Mouse (Mus musculus) effector memory CD4-positive, alpha-beta T cell, adult 7 months (primary cell): Measurements from ENCODE around the gene 4632433K11Rik. TPM values are rescaled to one million over a fixed set of nuclear protein-coding genes. Genes with fewer than 3 reads are reported as not detected.

ENCODE experiments used
- polyA plus RNA-seq: library from polyadenylated mRNA; unstranded; fragments of 100-300 nt; shearing (Covaris generic); gene quantifications from one replicate; pipeline ENCODE4 v1.2.1, GENCODE M21; 2017

The 4632433K11Rik gene
- polyA plus RNA-seq, result 0.62 TPM

GRCm38 (mm10) chr7:5033818-5034217 is at the start of gene 4632433K11Rik:
4632433K11Rik (plus strand) TSS chr7:5034118.

DNA sequence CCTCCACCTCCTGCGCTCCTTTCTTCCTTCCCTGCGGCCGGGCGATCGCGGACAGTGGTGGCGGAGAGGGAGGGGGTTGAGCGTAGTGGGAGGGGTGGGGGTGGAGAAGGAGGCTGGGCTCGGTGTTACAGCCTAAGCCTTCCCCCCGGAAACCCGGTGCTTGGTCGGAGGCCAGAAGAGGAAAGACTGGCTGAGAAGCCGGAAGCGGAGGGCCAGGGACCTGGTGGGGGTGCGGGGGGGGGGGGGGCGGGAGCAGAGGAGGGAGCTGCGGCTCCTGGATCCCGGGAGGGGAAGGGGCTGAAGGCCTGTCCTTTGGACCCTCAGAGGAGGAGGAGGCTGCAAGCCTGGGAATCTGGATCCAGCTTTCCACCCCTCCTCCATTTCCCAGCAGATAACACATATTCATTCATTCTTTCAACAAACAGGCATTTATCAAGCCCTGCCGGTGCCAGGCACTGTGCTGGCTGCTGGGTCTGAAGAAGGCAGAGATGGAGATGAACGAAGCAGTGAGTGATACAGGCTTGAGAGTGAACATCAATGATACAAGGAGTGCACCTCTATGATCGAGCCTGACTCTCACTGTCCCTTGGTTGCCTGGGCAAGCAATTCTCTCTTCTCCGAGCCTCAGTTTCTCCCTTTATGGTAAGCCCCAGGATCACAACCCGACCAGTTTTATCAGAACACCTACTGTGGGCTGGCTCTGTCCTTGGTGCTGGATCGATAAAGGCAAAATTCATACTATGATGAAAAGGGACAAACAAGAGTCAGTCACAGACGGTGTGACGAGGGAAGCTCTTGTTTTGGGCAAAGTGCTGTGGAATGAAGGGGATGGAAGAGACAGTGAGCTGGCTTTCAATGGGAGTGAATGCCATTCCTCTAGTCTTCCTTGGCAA is 37.7 kb upstream of the 4632433K11Rik start, which contains the start of gene Zfp579:
TSS of gene Zfp579 (minus strand) at position 156 of the 893 bp plus-strand sequence.

GRCm38 (mm10) chr7:5014251-5015117 is 19.4 kb upstream of the 4632433K11Rik start, which contains the start of the genes Zfp524 and Fiz1:
Zfp524 (plus strand) TSS chr7:5014415.
Fiz1 (minus strand) TSS chr7:5014697.

DNA sequence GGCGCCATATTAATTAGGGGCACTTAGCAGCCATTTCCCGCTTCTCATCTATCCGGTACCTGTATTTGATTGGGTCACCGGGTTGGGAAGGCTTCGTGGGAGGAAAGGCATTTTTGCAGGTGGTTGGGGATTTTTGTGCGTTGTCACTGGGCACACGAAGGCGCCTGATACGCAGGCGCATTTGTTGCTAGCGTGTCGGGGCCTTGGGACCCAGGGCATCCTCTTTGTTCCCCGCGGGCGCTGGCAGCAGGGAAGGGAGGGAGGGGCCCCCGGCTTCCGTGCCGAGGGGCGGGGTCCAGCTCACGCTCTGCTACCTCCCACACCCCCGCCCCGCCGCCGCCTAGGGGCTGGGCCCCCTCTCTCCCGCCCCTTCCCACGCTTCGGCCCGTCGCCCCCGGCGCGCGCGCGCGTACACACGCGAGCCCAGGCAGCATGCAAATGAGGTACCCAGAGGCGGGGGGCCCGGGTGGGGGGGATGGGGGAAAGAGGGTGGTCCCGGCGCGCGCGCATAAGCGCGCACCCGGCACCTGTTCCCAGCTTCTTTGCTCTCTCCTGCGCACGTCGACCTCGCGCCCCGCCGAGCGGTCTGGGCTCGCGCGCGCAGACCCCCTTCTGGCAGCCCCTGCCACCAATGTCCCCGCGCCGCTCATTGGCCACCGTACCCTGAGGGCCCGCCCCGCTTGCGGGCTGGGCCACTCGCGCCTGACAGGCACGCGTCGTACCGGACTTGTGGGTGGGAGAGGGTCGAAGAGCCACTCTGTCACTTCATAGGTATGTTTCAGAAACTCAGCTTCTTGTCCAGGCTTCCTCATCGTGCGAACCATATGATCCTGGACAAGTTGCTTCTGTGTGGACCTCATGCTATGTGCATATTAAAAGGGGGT is 18.6 kb upstream of the 4632433K11Rik start, which contains the start of gene Gm44973:
TSS of gene Gm44973 (plus strand) at position 379 of the 884 bp plus-strand sequence.

GRCm38 (mm10) chr7:5020000-5020681 is 13.8 kb upstream of the 4632433K11Rik start, which contains the start of the genes Zfp865 and Ccdc106:
Zfp865 (plus strand) TSS chr7:5020376.
Ccdc106 (plus strand) TSS chr7:5020553.

GRCm38 (mm10) chr7:5038109-5038732 is 4.3 kb downstream of the 4632433K11Rik start, which contains the start of gene Zfp784:
Zfp784 (minus strand) TSS chr7:5038446.

GRCm38 (mm10) chr7:5051193-5052192 is 17.6 kb downstream of the 4632433K11Rik start, which contains the start of gene Zfp580:
Zfp580 (plus strand) TSS chr7:5051538.

DNA sequence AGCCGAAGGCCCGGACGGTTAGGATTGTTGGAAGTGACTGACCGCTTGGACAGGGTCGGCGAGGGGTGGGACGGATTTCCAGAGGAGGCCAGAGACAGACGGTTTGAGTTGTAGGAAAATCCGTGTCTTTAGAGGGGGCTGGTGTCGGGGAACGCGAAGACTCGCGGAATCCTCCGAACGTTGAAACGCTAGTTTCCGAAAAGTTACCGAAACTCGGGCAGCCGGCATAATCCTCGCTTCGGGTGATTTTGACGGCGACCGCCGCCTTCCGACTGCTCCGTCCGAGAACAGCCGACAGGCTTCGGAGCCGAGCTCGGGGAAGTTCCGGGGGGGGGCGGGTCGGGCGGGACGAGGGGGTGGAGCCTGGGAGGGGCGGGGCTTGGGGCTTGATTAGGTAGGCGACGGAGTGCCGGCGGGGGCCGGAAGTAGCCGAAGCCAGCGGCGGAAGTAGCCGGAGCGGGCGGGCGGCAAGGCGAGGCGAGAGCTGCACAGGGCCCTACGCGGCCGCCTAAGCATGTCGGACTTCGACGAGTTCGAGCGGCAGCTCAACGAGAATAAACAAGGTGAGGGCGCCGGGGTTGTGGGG is 27.9 kb downstream of the 4632433K11Rik start, which contains the start of gene U2af2:
TSS of gene U2af2 (plus strand) at position 370 of the 586 bp plus-strand sequence.

DNA sequence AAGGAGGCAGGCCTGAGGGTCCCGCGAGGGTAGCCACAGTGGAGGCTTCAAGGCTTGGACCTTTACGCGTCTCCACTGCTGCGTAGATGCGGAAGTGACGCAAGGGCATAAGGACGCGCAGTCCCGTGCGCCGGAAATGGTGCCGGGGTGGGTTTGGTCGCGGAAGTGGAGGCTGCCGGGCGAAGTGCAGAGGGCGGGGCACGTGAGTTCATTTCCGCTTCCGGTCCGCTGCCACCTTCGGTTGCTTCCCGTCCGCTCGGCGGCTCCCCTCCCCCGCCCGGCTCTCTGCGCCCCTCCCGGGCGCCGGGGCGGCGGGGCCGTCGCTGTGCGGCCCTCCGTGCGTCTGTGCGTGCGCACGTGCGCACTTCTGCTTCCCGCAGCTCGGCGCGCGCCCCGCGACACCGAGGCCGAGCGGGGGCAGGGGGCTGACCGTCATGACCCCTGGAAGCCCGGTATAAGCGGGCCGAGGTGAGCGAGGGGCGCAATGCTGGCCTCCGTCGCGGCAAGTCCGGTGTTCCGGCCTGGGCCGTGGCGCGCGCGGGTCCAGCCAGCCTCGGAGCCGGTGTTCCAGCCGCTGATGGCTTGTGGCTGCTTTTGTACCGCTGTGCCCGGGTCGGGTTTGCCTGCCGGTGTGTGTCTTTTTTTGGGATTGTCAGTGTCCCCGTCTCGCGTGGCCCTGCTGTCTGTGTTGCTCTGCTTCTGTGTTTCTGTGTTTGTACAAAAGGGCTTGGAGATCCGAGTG is 46.3 kb downstream of the 4632433K11Rik start, which contains the start of gene Epn1:
TSS of gene Epn1 (plus strand) at position 226 of the 742 bp plus-strand sequence.

Other genes with a start within 250 kb of the 4632433K11Rik start
- gene Tmem238, start 244.5 kb upstream of the 4632433K11Rik start, polyA plus RNA-seq, result 8.3 TPM
- 215 TPM for gene Rpl28, start 241.2 kb upstream of the 4632433K11Rik start, polyA plus RNA-seq
- gene Ube2s, start 221.5 kb upstream of the 4632433K11Rik start, polyA plus RNA-seq, result 275 TPM
- not detected for gene Shisa7, start 189.4 kb upstream of the 4632433K11Rik start, polyA plus RNA-seq
- 6.2 TPM for gene Isoc2b, start 163.9 kb upstream of the 4632433K11Rik start, polyA plus RNA-seq
- gene Isoc2a, start 157.0 kb upstream of the 4632433K11Rik start, polyA plus RNA-seq, result 0.33 TPM
- not detected for gene Gm36210, start 127.6 kb upstream of the 4632433K11Rik start, polyA plus RNA-seq
- gene Zfp628, start 118.9 kb upstream of the 4632433K11Rik start, polyA plus RNA-seq, result 2.3 TPM
- not detected for gene Nat14, start 112.1 kb upstream of the 4632433K11Rik start, polyA plus RNA-seq
- not detected for gene Ssc5d, start 108.3 kb upstream of the 4632433K11Rik start, polyA plus RNA-seq
- not detected for gene Sbk2, start 69.7 kb upstream of the 4632433K11Rik start, polyA plus RNA-seq
- not detected for gene Sbk3, start 63.0 kb upstream of the 4632433K11Rik start, polyA plus RNA-seq
- gene Zfp579, start 38.0 kb upstream of the 4632433K11Rik start, polyA plus RNA-seq, result 20.4 TPM
- gene Zfp524, start 19.7 kb upstream of the 4632433K11Rik start, polyA plus RNA-seq, result 17.9 TPM
- 48.5 TPM for gene Fiz1, start 19.4 kb upstream of the 4632433K11Rik start, polyA plus RNA-seq
- 5.2 TPM for gene Gm44973, start 18.6 kb upstream of the 4632433K11Rik start, polyA plus RNA-seq
- 6.4 TPM for gene Zfp865, start 13.7 kb upstream of the 4632433K11Rik start, polyA plus RNA-seq
- gene Ccdc106, start 13.6 kb upstream of the 4632433K11Rik start, polyA plus RNA-seq, result not detected
- gene Zfp784, start 4.3 kb downstream of the 4632433K11Rik start, polyA plus RNA-seq, result 2.7 TPM
- gene Zfp580, start 17.4 kb downstream of the 4632433K11Rik start, polyA plus RNA-seq, result 1.4 TPM
- gene U2af2, start 28.0 kb downstream of the 4632433K11Rik start, polyA plus RNA-seq, result 100 TPM
- 21.3 TPM for gene Epn1, start 46.1 kb downstream of the 4632433K11Rik start, polyA plus RNA-seq
- not detected for gene Rfpl4, start 82.8 kb downstream of the 4632433K11Rik start, polyA plus RNA-seq
- gene Rasl2-9, start 91.8 kb downstream of the 4632433K11Rik start, polyA plus RNA-seq, result 1.4 TPM
- gene Vmn1r55, start 115.6 kb downstream of the 4632433K11Rik start, polyA plus RNA-seq, result 1.1 TPM
- gene Vmn1r56, start 162.6 kb downstream of the 4632433K11Rik start, polyA plus RNA-seq, result not detected
- gene Vmn1r57, start 184.4 kb downstream of the 4632433K11Rik start, polyA plus RNA-seq, result not detected